Mouse (Mus musculus): ENCODE data around the gene Slc12a3. TPM values are rescaled to one million over a fixed set of nuclear protein-coding genes. Genes with fewer than 3 reads are reported as not detected.

Gene Slc12a3
- polyA plus RNA-seq, 1 experiment from 2014 or later, result 0.08 TPM

DNA sequence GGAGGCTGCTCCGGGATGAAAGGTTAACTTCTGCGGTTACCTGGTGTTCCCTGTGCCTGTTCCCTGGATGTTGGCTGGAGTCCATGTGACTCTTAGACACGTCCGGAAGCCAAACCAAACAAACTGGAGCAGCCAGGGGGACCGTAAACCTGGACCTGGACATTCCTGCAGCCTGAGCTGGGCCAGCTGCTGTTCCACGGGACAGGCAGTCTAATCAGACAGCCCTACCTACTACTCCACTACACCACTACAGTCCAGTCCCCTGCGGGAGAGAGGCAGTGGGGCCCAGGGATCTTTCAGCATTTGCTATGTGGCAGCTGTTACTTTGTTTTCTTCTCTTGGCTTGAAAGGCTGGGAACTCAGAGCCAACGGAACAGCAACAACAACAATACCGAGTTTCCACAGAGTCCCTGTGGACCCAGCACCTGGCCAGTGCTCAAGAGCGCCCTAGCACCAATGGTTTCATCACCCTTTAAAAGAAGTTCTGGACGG is 48.8 kb downstream of the Slc12a3 start:
- Histone ChIP-seq H3K27me3 (replicated peaks) (no peaks in the 10 kb centered on the region), H3K4me2 (peak overlapping the region; percentile 27), H3K9me3 (no peaks in the 10 kb centered on the region), H3K4me1 (no peaks in the 10 kb centered on the region; the same call in 1 of the 2 replicates), H3K36me3 (no peaks in the 10 kb centered on the region), H3K9ac (no peak overlapping the region), H3K4me3 (replicated peaks) (0 out of 2 replicates have a peak overlapping the region, but pooled peaks have one; percentile 6), H3K27ac (peak overlapping the region; percentile 78)
- ATAC-seq (ENCODE audit: insufficient read depth, low FRiP score, low read depth), result peak; percentile 89
- 35% methylated on average over 11 of the region's 11 CpGs for WGBS

DNA sequence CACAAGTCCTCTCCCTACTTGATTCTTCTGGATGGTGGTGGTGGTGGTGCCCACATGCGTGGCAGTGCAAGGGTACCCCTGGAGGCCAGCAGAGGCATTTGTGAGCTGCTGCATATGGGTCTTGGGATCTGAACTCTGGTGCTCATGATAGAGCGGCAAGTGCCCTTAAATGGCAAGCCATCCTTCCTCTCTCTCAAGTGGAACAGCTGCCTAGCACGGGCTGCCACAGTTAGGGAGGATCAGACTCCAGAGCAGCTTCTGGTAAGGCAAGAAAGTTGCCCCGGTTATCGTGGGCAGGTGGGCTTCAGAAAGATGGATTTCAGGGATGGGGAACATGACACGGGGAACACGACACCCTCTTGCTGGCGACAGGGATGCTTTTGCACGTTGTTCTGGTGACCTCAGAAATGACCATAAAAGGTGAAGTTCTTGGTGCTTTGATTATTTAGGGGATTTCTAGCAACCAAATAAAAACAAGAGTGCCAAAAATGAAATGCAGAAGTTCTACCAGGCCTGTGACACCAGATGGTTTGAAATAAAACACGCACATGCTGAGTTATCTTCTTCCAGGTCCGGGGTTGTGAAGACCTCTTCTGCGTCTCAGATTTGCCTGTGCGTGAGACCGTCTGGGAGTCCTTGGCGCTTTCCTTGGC is 49.9 kb downstream of the Slc12a3 start:
- H3K27me3 ChIP-seq (replicated peaks), result no peaks in the 10 kb centered on the region
- no peak overlapping the region for H3K4me3 ChIP-seq (replicated peaks)
- ATAC-seq (ENCODE audit: insufficient read depth, low FRiP score, low read depth), result no peak
- WGBS, result 73% methylated on average over 15 of the region's 15 CpGs
- no peak overlapping the region for H3K9ac ChIP-seq
- no peak overlapping the region for H3K27ac ChIP-seq
- no peaks in the 10 kb centered on the region; the same call in 1 of the 2 replicates for H3K4me1 ChIP-seq
- no peaks in the 10 kb centered on the region for H3K9me3 ChIP-seq
- H3K4me2 ChIP-seq, result no peak overlapping the region
- no peaks in the 10 kb centered on the region for H3K36me3 ChIP-seq

DNA sequence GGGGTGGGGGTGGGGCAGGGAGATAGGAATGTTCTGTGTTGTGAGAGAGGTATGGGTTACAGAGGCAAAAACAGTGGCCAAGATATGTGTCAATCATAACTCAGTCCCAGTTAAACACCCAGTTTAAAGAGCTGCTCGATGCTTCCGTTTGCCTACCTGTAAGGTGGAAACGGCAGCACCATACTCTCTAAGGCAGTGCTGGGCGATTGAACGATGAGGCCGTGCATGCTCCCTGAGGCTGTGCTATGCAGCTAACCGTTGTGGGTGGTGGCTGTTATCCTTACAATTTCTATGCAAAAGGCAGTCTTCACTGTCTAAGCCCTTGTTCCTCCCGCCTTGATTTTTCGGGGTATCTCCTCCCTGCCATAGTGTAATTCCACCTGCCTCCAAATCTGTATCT is 50.7 kb downstream of the Slc12a3 start:
- no peak overlapping the region for H3K27ac ChIP-seq
- ATAC-seq (ENCODE audit: insufficient read depth, low FRiP score, low read depth), result no peak
- H3K4me3 ChIP-seq (replicated peaks), result no peak overlapping the region
- no peaks in the 10 kb centered on the region for H3K36me3 ChIP-seq
- H3K4me1 ChIP-seq, result no peaks in the 10 kb centered on the region; the same call in 1 of the 2 replicates
- H3K9me3 ChIP-seq, result no peaks in the 10 kb centered on the region
- H3K27me3 ChIP-seq (replicated peaks), result no peaks in the 10 kb centered on the region
- H3K4me2 ChIP-seq, result no peak overlapping the region
- 89% methylated on average over 9 of the region's 9 CpGs for WGBS
- no peak overlapping the region for H3K9ac ChIP-seq

DNA sequence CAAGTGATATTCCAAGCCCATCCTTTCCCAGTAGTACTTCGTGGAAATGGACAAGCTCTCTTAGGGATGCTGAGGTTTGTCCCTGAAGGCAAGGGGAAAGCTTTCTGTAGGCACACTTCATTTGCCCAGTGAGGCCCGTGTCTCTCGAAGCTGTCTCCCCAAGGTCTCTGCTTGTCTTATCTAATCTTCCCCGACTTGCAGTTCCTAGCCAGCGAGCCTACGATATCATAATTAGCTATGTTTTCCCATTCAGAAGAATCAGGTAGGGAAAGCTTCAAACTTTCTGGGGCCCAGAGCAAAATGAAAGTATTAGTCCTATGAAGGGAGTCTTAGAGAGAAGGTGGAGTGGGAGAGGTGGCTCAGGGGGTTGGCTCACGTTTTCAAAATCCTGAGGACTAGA is 55.2 kb downstream of the Slc12a3 start:
- ATAC-seq (ENCODE audit: insufficient read depth, low FRiP score, low read depth), result no peak
- H3K27ac ChIP-seq, result no peak overlapping the region
- 81% methylated on average over 7 of the region's 7 CpGs for WGBS
- no peaks in the 10 kb centered on the region for H3K9me3 ChIP-seq
- H3K4me1 ChIP-seq, result peaks cover 5% of the 10 kb centered on the region; the same call in 1 of the 2 replicates
- H3K4me2 ChIP-seq, result no peak overlapping the region
- H3K36me3 ChIP-seq, result no peaks in the 10 kb centered on the region
- H3K27me3 ChIP-seq (replicated peaks), result no peaks in the 10 kb centered on the region
- H3K4me3 ChIP-seq (replicated peaks), result no peak overlapping the region
- H3K9ac ChIP-seq, result no peak overlapping the region

DNA sequence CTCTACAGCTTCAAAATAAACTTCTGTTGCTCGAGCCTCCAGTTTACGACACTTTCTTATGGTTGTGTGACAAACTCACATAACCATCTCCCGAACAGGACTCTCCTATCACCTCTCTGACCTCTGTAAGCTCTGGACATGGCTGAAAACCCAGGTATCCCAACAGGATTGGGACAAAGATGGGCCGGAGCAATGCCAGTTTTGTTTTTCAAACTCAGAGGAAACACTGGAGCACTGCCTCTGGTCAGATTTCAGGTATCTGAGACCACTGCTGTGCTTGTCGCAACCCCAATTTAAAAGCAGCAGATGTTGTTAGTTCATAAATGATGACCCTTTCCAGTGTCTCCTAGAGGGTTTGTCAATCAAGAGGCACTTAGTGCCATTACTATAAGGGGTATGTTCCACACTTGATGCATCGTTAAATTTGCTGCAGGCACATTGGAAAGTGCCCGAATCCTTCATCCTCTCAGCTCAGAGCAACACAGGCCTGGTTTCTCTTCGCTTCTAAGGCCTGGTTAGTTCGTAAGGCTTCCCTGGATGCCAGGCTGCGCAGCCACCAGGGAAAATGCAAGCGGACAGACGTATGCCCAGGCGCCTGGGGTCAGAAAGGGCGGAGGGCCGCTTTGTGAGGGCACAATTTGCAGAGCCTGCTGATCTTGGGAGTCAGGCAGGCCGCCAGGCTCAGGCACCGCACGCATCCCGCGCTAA is 56.7 kb downstream of the Slc12a3 start:
- Histone ChIP-seq H3K4me2 (peak overlapping the region; percentile 74), H3K4me1 (peaks cover 5% of the 10 kb centered on the region; the same call in 1 of the 2 replicates), H3K4me3 (replicated peaks) (peak overlapping the region; percentile 80), H3K36me3 (peaks cover 12% of the 10 kb centered on the region), H3K27ac (peak overlapping the region; percentile 86), H3K27me3 (replicated peaks) (no peaks in the 10 kb centered on the region), H3K9me3 (no peaks in the 10 kb centered on the region), H3K9ac (peak overlapping the region; percentile 96)
- ATAC-seq (ENCODE audit: insufficient read depth, low FRiP score, low read depth), result no peak
- WGBS, result 25% methylated on average over 20 of the region's 20 CpGs

DNA sequence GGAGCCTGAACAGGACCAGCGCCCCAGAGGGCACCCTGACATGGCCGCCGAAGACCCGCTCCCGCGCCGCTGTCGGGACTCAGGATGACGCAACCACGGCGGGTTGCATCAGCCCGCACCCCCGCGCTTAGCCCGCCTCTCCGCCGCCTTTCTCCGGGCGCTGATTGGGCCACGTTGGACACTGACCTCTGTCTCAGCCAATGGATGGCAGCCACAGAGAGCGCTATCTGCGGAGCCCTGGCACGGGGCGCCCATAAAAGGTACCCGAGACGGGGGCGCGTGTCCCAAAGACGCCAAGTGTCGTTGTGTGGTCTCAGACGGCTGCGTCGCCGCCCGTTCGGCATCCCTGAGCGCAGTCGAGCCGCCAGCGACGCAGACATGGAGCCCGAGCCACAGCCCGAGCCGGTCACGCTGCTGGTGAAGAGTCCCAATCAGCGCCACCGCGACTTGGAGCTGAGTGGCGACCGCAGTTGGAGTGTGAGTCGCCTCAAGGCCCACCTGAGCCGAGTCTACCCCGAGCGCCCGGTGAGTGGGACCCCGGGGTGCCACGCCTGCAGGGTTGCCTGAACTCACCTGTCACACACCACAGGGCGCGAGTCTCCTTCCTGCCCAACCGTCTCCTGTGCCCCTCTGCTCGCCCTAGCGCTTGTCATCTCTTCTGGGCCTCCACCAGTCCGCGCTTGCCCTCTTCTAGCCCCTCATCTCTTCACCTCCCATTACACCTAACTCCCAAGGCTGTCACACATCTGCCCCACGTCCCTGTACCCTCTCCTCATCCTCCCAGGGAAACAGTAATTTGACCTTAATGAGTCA is 57.4 kb downstream of the Slc12a3 start, which contains the start of gene Herpud1:
TSS of gene Herpud1 (plus strand) at position 225 of the 813 bp plus-strand sequence.
- WGBS, result under 1% methylated on average over 65 of the region's 65 CpGs
- Histone ChIP-seq H3K4me2 (peak within 1 kb of the TSS; percentile 74), H3K27me3 (replicated peaks) (no peaks in the 10 kb centered on the region), H3K4me3 (replicated peaks) (peak within 1 kb of the TSS; percentile 80), H3K36me3 (peaks cover 20% of the 10 kb centered on the region), H3K4me1 (peaks cover 5% of the 10 kb centered on the region; the same call in 1 of the 2 replicates), H3K9ac (peak within 1 kb of the TSS; percentile 96), H3K27ac (peak within 1 kb of the TSS; percentile 90), H3K9me3 (no peaks in the 10 kb centered on the region)
- peak; percentile 98 for ATAC-seq (ENCODE audit: insufficient read depth, low FRiP score, low read depth)

DNA sequence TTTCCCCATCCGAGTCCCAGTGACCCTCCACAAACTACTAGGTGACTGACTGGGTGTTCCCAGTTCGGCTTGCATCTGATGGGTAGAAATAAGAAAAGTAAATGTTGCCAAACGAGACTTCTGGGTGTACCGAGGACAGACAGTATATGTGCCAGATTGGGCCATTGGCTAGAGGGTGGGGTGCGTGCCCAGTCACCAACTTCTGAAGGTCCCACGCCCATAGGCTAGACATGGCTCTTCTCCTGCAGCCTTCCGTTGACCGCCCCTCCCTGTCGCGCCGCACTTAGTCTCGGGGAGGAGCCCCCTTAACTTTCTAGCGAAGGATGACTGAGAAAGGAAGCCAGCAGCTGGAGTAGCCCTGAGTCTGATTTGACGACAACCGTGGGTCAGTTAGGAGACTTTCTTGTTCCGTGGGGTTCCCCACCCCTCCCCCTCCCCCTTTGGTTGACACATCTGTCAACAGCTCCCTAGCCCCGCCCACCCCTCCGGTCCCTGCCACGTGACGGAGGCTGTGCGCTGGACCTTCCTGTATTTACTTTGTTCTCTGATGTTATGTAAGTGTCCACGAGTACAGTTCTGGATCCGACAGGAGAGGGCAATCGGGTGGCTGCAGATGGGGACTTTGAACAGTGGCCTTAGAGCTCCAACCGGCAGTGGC is 58.2 kb downstream of the Slc12a3 start:
- Histone ChIP-seq H3K36me3 (peaks cover 27% of the 10 kb centered on the region), H3K27ac (peak overlapping the region; percentile 90), H3K27me3 (replicated peaks) (no peaks in the 10 kb centered on the region), H3K4me3 (replicated peaks) (peak overlapping the region; percentile 80), H3K9ac (peak overlapping the region; percentile 96), H3K9me3 (no peaks in the 10 kb centered on the region), H3K4me2 (peak overlapping the region; percentile 74), H3K4me1 (peaks cover 5% of the 10 kb centered on the region; the same call in 1 of the 2 replicates)
- ATAC-seq (ENCODE audit: insufficient read depth, low FRiP score, low read depth), result peak; percentile 65
- WGBS, result under 1% methylated on average over 20 of the region's 25 CpGs

DNA sequence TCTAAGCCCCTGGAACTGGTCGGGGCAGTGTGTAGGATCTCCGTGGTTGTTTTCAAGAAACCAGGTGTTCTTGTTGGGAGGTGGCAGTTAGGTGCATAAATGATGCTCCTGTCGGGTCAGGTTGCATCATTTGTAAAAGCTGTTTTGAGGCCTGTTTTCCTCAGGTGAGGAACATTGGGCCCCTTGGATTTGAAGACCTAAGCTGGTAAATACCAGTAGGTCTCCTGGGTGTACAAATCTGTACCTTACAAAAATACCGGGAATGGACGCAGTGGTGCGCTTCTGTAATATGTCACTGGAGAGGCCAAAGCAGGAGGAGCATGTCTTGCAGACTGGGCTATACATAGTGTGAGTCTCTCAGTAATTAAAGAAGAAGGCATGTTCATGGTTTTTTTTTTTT is 58.8 kb downstream of the Slc12a3 start:
- Histone ChIP-seq H3K27ac (peak overlapping the region; percentile 90), H3K4me3 (replicated peaks) (peak overlapping the region; percentile 80), H3K4me2 (peak overlapping the region; percentile 74), H3K27me3 (replicated peaks) (no peaks in the 10 kb centered on the region), H3K9me3 (no peaks in the 10 kb centered on the region), H3K4me1 (peaks cover 5% of the 10 kb centered on the region; the same call in 1 of the 2 replicates), H3K9ac (peak overlapping the region; percentile 38; the same call in 1 of the 2 replicates), H3K36me3 (peaks cover 32% of the 10 kb centered on the region)
- ATAC-seq (ENCODE audit: insufficient read depth, low FRiP score, low read depth), result no peak
- WGBS, result 18% methylated on average over 6 of the region's 6 CpGs

DNA sequence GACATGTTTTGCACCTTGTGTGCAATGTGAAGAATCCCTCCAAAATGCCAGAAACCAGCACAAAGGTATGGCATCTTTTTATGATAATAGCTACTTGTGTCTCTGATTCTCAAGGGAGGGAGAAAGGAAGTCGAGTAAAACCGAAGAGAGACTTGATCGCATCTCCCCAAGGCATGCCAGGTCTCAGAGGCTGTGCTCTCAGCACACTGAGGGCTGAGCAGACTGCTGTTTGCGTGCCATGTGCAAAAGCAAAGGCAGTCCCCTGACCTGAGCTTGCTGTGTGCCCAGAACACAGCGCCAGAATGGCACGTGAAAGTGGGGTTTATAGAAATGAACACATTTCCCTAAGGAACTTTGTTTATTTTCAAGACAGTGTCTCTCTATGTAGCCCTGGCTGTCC is 60.5 kb downstream of the Slc12a3 start:
- no peaks in the 10 kb centered on the region for H3K27me3 ChIP-seq (replicated peaks)
- no peaks in the 10 kb centered on the region for H3K9me3 ChIP-seq
- H3K9ac ChIP-seq, result no peak overlapping the region
- peaks cover 5% of the 10 kb centered on the region; the same call in 1 of the 2 replicates for H3K4me1 ChIP-seq
- no peak for ATAC-seq (ENCODE audit: insufficient read depth, low FRiP score, low read depth)
- H3K36me3 ChIP-seq, result peaks cover 44% of the 10 kb centered on the region
- WGBS, result 88% methylated on average over 6 of the region's 6 CpGs
- no peak overlapping the region for H3K4me2 ChIP-seq
- H3K4me3 ChIP-seq (replicated peaks), result no peak overlapping the region
- no peak overlapping the region for H3K27ac ChIP-seq

DNA sequence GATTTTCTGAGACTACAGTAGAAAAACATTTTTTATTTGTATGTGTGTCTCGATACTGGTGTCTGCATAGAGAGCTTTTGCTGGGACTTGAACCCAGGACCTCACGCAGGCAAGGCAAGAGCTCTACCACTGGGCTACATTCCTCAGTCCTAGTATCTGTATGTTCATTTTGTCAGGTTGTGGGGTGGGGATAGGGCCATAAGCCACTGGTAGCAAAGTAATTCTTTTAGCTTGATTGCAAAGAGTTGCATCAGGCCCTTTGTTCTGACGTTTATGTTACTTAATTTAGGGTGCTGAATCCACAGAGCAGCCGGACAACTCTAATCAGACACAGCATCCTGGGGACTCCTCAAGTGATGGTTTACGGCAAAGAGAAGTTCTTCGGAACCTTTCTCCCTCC is 61.4 kb downstream of the Slc12a3 start:
- Histone ChIP-seq H3K4me3 (replicated peaks) (no peak overlapping the region), H3K36me3 (peaks cover 52% of the 10 kb centered on the region), H3K4me2 (no peak overlapping the region), H3K9ac (no peak overlapping the region), H3K9me3 (no peaks in the 10 kb centered on the region), H3K4me1 (peaks cover 5% of the 10 kb centered on the region; the same call in 1 of the 2 replicates), H3K27me3 (replicated peaks) (no peaks in the 10 kb centered on the region), H3K27ac (no peak overlapping the region)
- no peak for ATAC-seq (ENCODE audit: insufficient read depth, low FRiP score, low read depth)
- 91% methylated on average over 6 of the region's 6 CpGs for WGBS

DNA sequence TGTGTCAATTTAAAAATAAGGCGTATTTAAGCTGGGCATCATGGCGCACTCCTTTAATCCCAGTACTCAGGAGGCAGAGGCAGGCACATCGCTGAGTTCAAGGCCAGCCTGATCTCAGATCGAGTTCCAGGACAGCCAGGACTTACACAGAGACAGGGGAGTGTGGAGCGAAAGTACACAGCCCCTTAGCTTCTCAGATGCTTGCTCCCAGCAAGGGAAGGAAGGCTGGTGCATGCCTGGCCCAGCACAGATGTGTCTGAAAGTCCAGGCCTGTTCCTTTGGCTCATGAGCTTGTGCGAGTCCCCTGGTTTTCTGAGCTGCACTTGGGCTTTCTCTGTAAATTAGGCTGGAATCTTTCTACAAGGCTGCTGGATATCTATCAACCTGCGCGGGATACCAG is 61.9 kb downstream of the Slc12a3 start:
- no peaks in the 10 kb centered on the region for H3K9me3 ChIP-seq
- H3K27ac ChIP-seq, result no peak overlapping the region
- 97% methylated on average over 8 of the region's 8 CpGs for WGBS
- H3K4me3 ChIP-seq (replicated peaks), result no peak overlapping the region
- H3K27me3 ChIP-seq (replicated peaks), result no peaks in the 10 kb centered on the region
- H3K4me2 ChIP-seq, result no peak overlapping the region
- ATAC-seq (ENCODE audit: insufficient read depth, low FRiP score, low read depth), result no peak
- no peaks in the 10 kb centered on the region for H3K4me1 ChIP-seq
- H3K9ac ChIP-seq, result no peak overlapping the region
- H3K36me3 ChIP-seq, result peaks cover 56% of the 10 kb centered on the region
